In the genomic region with DNA sequence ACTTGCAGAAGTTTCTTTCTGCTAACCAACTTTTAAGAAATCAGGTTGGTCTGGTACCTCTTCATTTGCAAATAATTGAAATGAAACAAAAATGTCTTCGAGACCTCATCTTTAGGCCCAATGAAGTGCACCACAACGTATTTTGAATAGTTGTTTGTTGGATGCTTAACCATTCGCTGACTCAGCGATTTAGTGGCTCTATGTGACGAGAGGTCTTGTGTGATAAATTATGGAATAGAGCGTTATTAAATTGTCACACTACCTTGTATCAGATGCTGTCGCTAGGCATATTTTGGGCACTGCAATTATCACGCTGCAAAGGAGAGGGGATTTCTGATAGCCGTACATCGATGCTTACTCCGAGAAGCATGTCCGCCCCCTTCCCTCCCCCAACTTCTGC, we compare ENCODE assay signal across 7 mouse cellular contexts.
DNase-seq lines count a peak whose midpoint lies in the region; ATAC-seq and TF ChIP-seq lines count a peak whose summit lies in the region.

No protein-coding gene starts in this region.

- H3K4me3 ChIP-seq in left cerebral cortex, adult 2 months = peak overlapping the region; percentile 45
- peak overlapping the region; percentile 51 for H3K4me3 ChIP-seq in embryonic fibroblast, embryonic 13.5 days (ENCODE audit: insufficient read depth, low read length)
- peak overlapping the region; percentile 33 for H3K4me3 ChIP-seq in limb, embryonic 12.5 days (replicated peaks)
- H3K4me3 ChIP-seq in stomach, embryonic 14.5 days (ENCODE audit: low read depth, low read length) = peak overlapping the region; percentile 22; the same call in 1 of the 2 replicates

- no peaks in the 10 kb centered on the region for H3K9me3 ChIP-seq in limb, embryonic 12.5 days
- H3K9me3 ChIP-seq in stomach, embryonic 14.5 days (ENCODE audit: control insufficient read depth, low read depth, low read length) = no peaks in the 10 kb centered on the region

- intact Hi-C loops in left cerebral cortex, adult 2 months (cut with DNase I) = loop anchor here (2.0 kb wide), 1 partner anchor 979 kb away; no protein-coding TSS in a partner anchor

- no peak for TF ChIP-seq POLR2A in embryonic fibroblast, embryonic 13.5 days (IDR thresholded peaks at IDR 0.05; ENCODE audit: low read depth, low read length)

- no peak for DNase-seq in left cerebral cortex, adult 2 months (ENCODE audit: extremely low spot score in 1 of 2, low spot score in 2 of 2)
- no peak for DNase-seq in left cerebral cortex, adult 9 months (ENCODE audit: low spot score in 2 of 2)
- DNase-seq in spleen, postnatal 14 days (ENCODE audit: low spot score in 2 of 2) = no peak
- no peak for DNase-seq in cerebellum, adult 9-10 months

- no peaks in the 10 kb centered on the region for H3K4me1 ChIP-seq in embryonic fibroblast, embryonic 13.5 days (ENCODE audit: control insufficient read depth, insufficient read depth, low read length)
- H3K4me1 ChIP-seq in limb, embryonic 12.5 days (replicated peaks) = peaks cover 15% of the 10 kb centered on the region; the same call in 1 of the 2 replicates
- H3K4me1 ChIP-seq in stomach, embryonic 14.5 days (ENCODE audit: control insufficient read depth, insufficient read depth, low read length) = no peaks in the 10 kb centered on the region

- H3K9ac ChIP-seq in limb, embryonic 12.5 days (replicated peaks) = no peak overlapping the region
- no peak overlapping the region for H3K9ac ChIP-seq in stomach, embryonic 14.5 days (replicated peaks; ENCODE audit: low read depth, low read length)

- no peak overlapping the region for H3K27ac ChIP-seq in left cerebral cortex, adult 2 months
- no peak overlapping the region for H3K27ac ChIP-seq in embryonic fibroblast, embryonic 13.5 days (ENCODE audit: insufficient read depth, low read length)
- no peak overlapping the region for H3K27ac ChIP-seq in limb, embryonic 12.5 days
- no peak overlapping the region for H3K27ac ChIP-seq in stomach, embryonic 14.5 days (ENCODE audit: low read length)

- peak overlapping the region; percentile 61 for H3K4me2 ChIP-seq in limb, embryonic 12.5 days
- H3K4me2 ChIP-seq in stomach, embryonic 14.5 days (replicated peaks; ENCODE audit: low read depth, low read length) = peak overlapping the region; percentile 48

- WGBS in limb, embryonic 12.5 days = 23% methylated on average over 12 of the region's 12 CpGs
- WGBS in stomach, embryonic 14.5 days = 25% methylated on average over 12 of the region's 12 CpGs

- no peaks in the 10 kb centered on the region for H3K36me3 ChIP-seq in limb, embryonic 12.5 days
- no peaks in the 10 kb centered on the region for H3K36me3 ChIP-seq in stomach, embryonic 14.5 days (ENCODE audit: control insufficient read depth, insufficient read depth, low read length)

- H3K27me3 ChIP-seq in limb, embryonic 12.5 days = peaks cover 7% of the 10 kb centered on the region
- no peaks in the 10 kb centered on the region for H3K27me3 ChIP-seq in stomach, embryonic 14.5 days (ENCODE audit: control insufficient read depth, insufficient read depth, low read length)

- TF ChIP-seq CTCF in left cerebral cortex, adult 2 months (IDR thresholded peaks at IDR 0.05) = no peak
- TF ChIP-seq CTCF in embryonic fibroblast, embryonic 13.5 days (IDR thresholded peaks at IDR 0.05; ENCODE audit: borderline replicate concordance, insufficient read depth, low read length) = no peak

- ATAC-seq in limb, embryonic 12.5 days (ENCODE audit: insufficient number of reproducible peaks, insufficient read depth, low FRiP score, low TSS enrichment, low read depth) = no peak
- no peak for ATAC-seq in stomach, embryonic 14.5 days (ENCODE audit: insufficient number of reproducible peaks, insufficient read depth, low FRiP score, low read depth)
